Mouse (Mus musculus) G1E (cell line): ENCODE data around the gene Aacs. TPM values are rescaled to one million over a fixed set of nuclear protein-coding genes. Genes with fewer than 3 reads are reported as not detected.

ENCODE experiments used
- ATAC-seq: 2 replicates; pipeline ENCODE4 v1.8.0; 2016; ENCODE audit warnings: mild to moderate bottlenecking; ENCODE audit not compliant: insufficient number of reproducible peaks, poor library complexity, low FRiP score, severe bottlenecking; ENCODE audit errors: extremely low read depth
- DNase-seq: peaks from one replicate; pipeline ENCODE4 v3.0.0; 2012; ENCODE audit warnings: low spot score
- H3K27me3 ChIP-seq: 2 replicates; pipeline ENCODE4 v1.6.1; 2012; ENCODE audit warnings: mild to moderate bottlenecking, low read length, inconsistent platforms; ENCODE audit not compliant: insufficient read depth
- H3K36me3 ChIP-seq: replicated peaks from 2 replicates; pipeline ENCODE3; 2012; ENCODE audit warnings: mild to moderate bottlenecking, inconsistent platforms
- H3K4me1 ChIP-seq: 2 replicates; pipeline ENCODE4 v1.6.1; 2012; ENCODE audit warnings: low read depth, low read length, inconsistent platforms, mixed read lengths; ENCODE audit not compliant: insufficient read depth
- H3K4me3 ChIP-seq: 2 replicates; pipeline ENCODE4 v1.5.1; 2012; ENCODE audit warnings: low read depth, mild to moderate bottlenecking, inconsistent platforms, low read length, moderate library complexity, mixed read lengths
- H3K9me3 ChIP-seq: replicated peaks from 2 replicates; pipeline ENCODE4 v1.6.1; 2012; ENCODE audit warnings: inconsistent platforms
- CTCF ChIP-seq: IDR thresholded peaks from 2 replicates; pipeline ENCODE4 v1.5.1; 2012; ENCODE audit warnings: low read depth, low read length, inconsistent platforms, mixed read lengths
- GATA1 ChIP-seq: IDR thresholded peaks from 2 replicates; pipeline ENCODE4 v1.6.1; 2012; ENCODE audit warnings: borderline replicate concordance, low read length, inconsistent platforms, mixed read lengths
- GATA2 ChIP-seq: IDR thresholded peaks from 2 replicates; pipeline ENCODE4 v1.6.1; 2012; ENCODE audit warnings: low read depth, low read length, inconsistent platforms, borderline replicate concordance
- POLR2AphosphoS5 ChIP-seq: IDR thresholded peaks from 2 replicates; pipeline ENCODE4 v1.6.1; 2012; ENCODE audit warnings: low read depth, low read length, inconsistent platforms; ENCODE audit not compliant: insufficient replicate concordance
- TAL1 ChIP-seq: conservative IDR thresholded peaks from 2 replicates; pipeline ENCODE4 v1.6.1; 2012; ENCODE audit warnings: low read depth, low read length, inconsistent platforms, mixed read lengths
- polyA plus RNA-seq: library from polyadenylated mRNA; stranded (reverse); fragments of >175 nt; gene quantifications from 2 replicates; pipeline ENCODE4 v1.2.3, GENCODE M21; 2012
- total RNA-seq, 2 experiments: library from RNA; stranded (forward) in 1 of 2; stranded (reverse) in 1 of 2; fragments of 200-1000 nt in 1 of 2; fragments of >200 nt in 1 of 2; fragmentation: Nextera tagmentation in 1 of 2; gene quantifications; 2 replicates each; pipeline ENCODE4 v1.2.3; 2014 to 2017

Gene Aacs
- total and polyA plus RNA-seq, 3 experiments, result 4.4 to 27.1 (median 15.7) TPM

GRCm38 (mm10) chr5:125472796-125473475 is 2.7 kb upstream of the Aacs start:
- Histone ChIP-seq H3K27me3 (no peaks in the 10 kb centered on the region), H3K4me3 (no peak overlapping the region), H3K36me3 (peaks cover 10% of the 10 kb centered on the region), H3K4me1 (peaks cover 38% of the 10 kb centered on the region), H3K9me3 (no peaks in the 10 kb centered on the region)
- TF ChIP-seq GATA2, result no peak
- TF ChIP-seq TAL1, result no peak
- TF ChIP-seq POLR2AphosphoS5, result no peak
- TF ChIP-seq GATA1, result no peak
- no peak for TF ChIP-seq CTCF
- ATAC-seq (no peak), DNase-seq (no peak)

GRCm38 (mm10) chr5:125475030-125475429 is 584 bp upstream of the Aacs start:
- H3K27me3 ChIP-seq, result no peaks in the 10 kb centered on the region
- H3K4me1 ChIP-seq, result peaks cover 36% of the 10 kb centered on the region
- H3K36me3 ChIP-seq, result peaks cover 27% of the 10 kb centered on the region
- H3K9me3 ChIP-seq, result no peaks in the 10 kb centered on the region
- TF ChIP-seq CTCF (no peak), POLR2AphosphoS5 (no peak), GATA1 (no peak), TAL1 (no peak), GATA2 (no peak)
- ATAC-seq, result no peak
- DNase-seq, result no peak
- H3K4me3 ChIP-seq, result no peak overlapping the region

- no peak for TF ChIP-seq POLR2AphosphoS5
- Histone ChIP-seq H3K27me3 (no peaks in the 10 kb centered on the region), H3K36me3 (peaks cover 38% of the 10 kb centered on the region), H3K4me3 (peak overlapping the region; percentile 87), H3K9me3 (no peaks in the 10 kb centered on the region), H3K4me1 (peaks cover 36% of the 10 kb centered on the region)
- DNase-seq (peak; percentile 40), ATAC-seq (0 out of 2 replicates have a peak, but pooled peaks have one; percentile 23)
Observed at GRCm38 (mm10) chr5:125476286-125476625, 642 bp downstream of the Aacs start.

GRCm38 (mm10) chr5:125476799-125477198 is 1.2 kb downstream of the Aacs start:
- Histone ChIP-seq H3K9me3 (no peaks in the 10 kb centered on the region), H3K36me3 (peaks cover 44% of the 10 kb centered on the region), H3K4me3 (peak overlapping the region; percentile 87), H3K27me3 (no peaks in the 10 kb centered on the region), H3K4me1 (peaks cover 36% of the 10 kb centered on the region)
- TF ChIP-seq POLR2AphosphoS5 (no peak), GATA2 (no peak), TAL1 (no peak), GATA1 (no peak), CTCF (no peak)
- DNase-seq, result no peak
- ATAC-seq, result no peak

GRCm38 (mm10) chr5:125477533-125477932 is 1.9 kb downstream of the Aacs start:
- H3K36me3 ChIP-seq, result peaks cover 50% of the 10 kb centered on the region
- no peak overlapping the region for H3K4me3 ChIP-seq
- H3K9me3 ChIP-seq, result no peaks in the 10 kb centered on the region
- peaks cover 39% of the 10 kb centered on the region for H3K4me1 ChIP-seq
- ATAC-seq (no peak), DNase-seq (no peak)
- TF ChIP-seq GATA1, result no peak
- no peak for TF ChIP-seq TAL1
- no peak for TF ChIP-seq GATA2
- TF ChIP-seq CTCF, result no peak
- TF ChIP-seq POLR2AphosphoS5, result no peak
- no peaks in the 10 kb centered on the region for H3K27me3 ChIP-seq

- DNase-seq (no peak), ATAC-seq (no peak)
- peaks cover 55% of the 10 kb centered on the region for H3K36me3 ChIP-seq
- no peaks in the 10 kb centered on the region for H3K9me3 ChIP-seq
- H3K27me3 ChIP-seq, result no peaks in the 10 kb centered on the region
- H3K4me3 ChIP-seq, result no peak overlapping the region
- TF ChIP-seq CTCF (no peak), TAL1 (no peak), GATA1 (no peak), POLR2AphosphoS5 (no peak)
- peaks cover 43% of the 10 kb centered on the region for H3K4me1 ChIP-seq
Observed at GRCm38 (mm10) chr5:125478037-125478436, 2.4 kb downstream of the Aacs start.

- H3K27me3 ChIP-seq, result no peaks in the 10 kb centered on the region
- DNase-seq, result no peak
- peaks cover 66% of the 10 kb centered on the region for H3K36me3 ChIP-seq
- no peaks in the 10 kb centered on the region for H3K9me3 ChIP-seq
- no peak overlapping the region for H3K4me3 ChIP-seq
- ATAC-seq, result no peak
- TF ChIP-seq CTCF (no peak), GATA2 (no peak), TAL1 (no peak), POLR2AphosphoS5 (no peak), GATA1 (no peak)
- peaks cover 55% of the 10 kb centered on the region for H3K4me1 ChIP-seq
Observed at GRCm38 (mm10) chr5:125479376-125479775, 3.8 kb downstream of the Aacs start.
